Mouse (Mus musculus) hindbrain, embryonic 12.5 days (tissue): ENCODE results near the gene Gm3594. TPM values are rescaled to one million over a fixed set of nuclear protein-coding genes. Genes with fewer than 3 reads are reported as not detected.

ENCODE experiments used
- polyA plus RNA-seq: library from polyadenylated mRNA; unstranded; fragments of >200 nt; fragmentation: Nextera tagmentation; extraction: Ambion mirVana; gene quantifications from 2 replicates; pipeline ENCODE4 v1.2.1, GENCODE M21; 2016

Gm3594 gene
- polyA plus RNA-seq, 1 experiment from 2014 or later = not detected

Other genes starting within 250 kb of the Gm3594 start
- gene Gm21560, start 225.3 kb downstream of the Gm3594 start, polyA plus RNA-seq = not detected in 2 replicates
- gene Gm3411, start 157.4 kb downstream of the Gm3594 start, polyA plus RNA-seq = 3.4 and 3.8 TPM in 2 replicates
- not detected in 2 replicates for gene Gm21103, start 139.8 kb downstream of the Gm3594 start, polyA plus RNA-seq
- not detected in 2 replicates for gene Gm3618, start 100.9 kb downstream of the Gm3594 start, polyA plus RNA-seq
- gene Gm16440, start 54.3 kb downstream of the Gm3594 start, polyA plus RNA-seq = not detected in 2 replicates
- 1.3 and 2.6 TPM in 2 replicates for gene Gm3591, start 32.1 kb downstream of the Gm3594 start, polyA plus RNA-seq
- gene Gm8356, start 92.7 kb upstream of the Gm3594 start, polyA plus RNA-seq = not detected in 2 replicates
- gene Gm3629, start 146.0 kb upstream of the Gm3594 start, polyA plus RNA-seq = 0.21 and 0.42 TPM in 2 replicates
- not detected in 2 replicates for gene Gm3460, start 177.8 kb upstream of the Gm3594 start, polyA plus RNA-seq
- gene Gm10251, start 239.6 kb upstream of the Gm3594 start, polyA plus RNA-seq = not detected in 2 replicates